Mouse (Mus musculus): ENCODE results near the gene Ednra. TPM values are rescaled to one million over a fixed set of nuclear protein-coding genes. Genes with fewer than 3 reads are reported as not detected.

Ednra gene
- polyA plus RNA-seq (2015; fragmentation: Nextera tagmentation; extraction: Ambion mirVana) = 7.1 and 7.8 TPM in 2 replicates

DNA sequence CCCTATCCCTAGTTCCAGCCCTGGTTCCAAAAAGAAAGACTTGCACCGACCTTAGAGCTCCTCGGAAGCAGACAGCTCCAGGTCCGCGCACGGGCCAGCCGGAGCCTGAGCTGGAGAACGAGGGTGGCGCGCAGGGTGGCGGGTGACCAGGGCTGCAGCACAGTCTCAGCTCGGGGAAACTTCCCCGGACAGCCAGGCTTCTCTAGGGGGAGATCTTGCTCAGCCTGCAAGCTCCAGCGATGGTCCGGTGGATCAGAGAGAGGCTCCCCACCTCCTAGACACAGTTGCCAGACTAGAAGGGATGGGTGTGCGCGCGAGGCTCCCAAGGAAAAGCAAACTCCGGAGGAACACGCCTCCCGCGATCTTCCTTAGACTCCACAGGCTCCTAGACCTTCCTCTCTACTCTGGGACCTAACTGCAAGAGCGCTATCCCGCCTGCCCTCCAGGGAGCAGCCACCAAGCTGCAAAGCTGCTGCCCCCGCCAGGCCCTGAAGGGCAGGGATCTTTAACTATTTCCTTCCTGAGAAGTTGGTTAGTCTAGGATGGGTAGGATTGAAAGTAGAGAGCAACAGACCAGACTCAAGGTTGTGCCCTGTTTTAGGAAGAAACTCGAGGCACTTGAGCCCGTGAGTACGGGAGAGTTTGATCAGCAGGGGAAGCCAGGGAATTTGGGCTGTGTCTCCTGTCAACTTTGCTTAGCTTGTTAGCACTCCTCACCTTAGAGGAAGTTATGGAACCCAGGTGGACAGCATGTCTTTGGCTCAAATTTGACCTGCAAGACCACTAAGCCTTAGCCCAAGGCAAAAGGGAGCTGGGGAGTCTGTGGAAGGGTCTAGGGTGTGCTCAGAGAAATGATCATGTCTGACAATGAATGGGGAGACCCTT, at the start of gene Ednra:
Ednra (minus strand) TSS at position 419 of the 885 bp plus-strand sequence.
- Histone ChIP-seq H3K36me3 (no peaks in the 10 kb centered on the region), H3K9ac (peak within 1 kb of the TSS; percentile 44), H3K27me3 (no peaks in the 10 kb centered on the region), H3K4me3 (peak within 1 kb of the TSS; percentile 50), H3K4me1 (replicated peaks) (peaks cover 11% of the 10 kb centered on the region), H3K27ac (replicated peaks) (peak within 1 kb of the TSS; percentile 67), H3K4me2 (peak within 1 kb of the TSS; percentile 96), H3K9me3 (no peaks in the 10 kb centered on the region)
- 1% methylated on average over 27 of the region's 27 CpGs for WGBS
- ATAC-seq (ENCODE audit: low FRiP score, low read depth) = peak; percentile 92

DNA sequence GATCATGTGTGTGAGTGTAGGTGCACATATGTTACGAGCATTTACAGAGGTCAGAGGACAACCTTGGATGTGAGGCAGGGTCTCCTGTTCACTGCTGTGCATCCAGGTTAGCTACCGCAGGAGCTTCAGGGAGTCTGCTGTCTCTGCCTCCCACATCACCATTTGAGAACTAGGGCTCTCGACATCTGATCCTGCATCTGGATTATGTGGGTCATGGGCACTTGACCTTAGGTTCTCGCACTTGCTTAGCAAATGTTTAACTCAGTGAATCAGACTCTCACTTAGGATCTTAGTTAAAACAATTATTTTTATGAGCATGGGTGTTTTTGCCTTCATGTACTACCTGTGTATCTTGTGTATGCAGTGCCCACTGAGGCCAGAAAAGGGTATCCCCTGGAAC, 49.6 kb upstream of the Ednra start:
- Histone ChIP-seq H3K4me3 (no peak overlapping the region), H3K9ac (no peak overlapping the region), H3K27me3 (no peaks in the 10 kb centered on the region), H3K4me2 (no peak overlapping the region), H3K4me1 (replicated peaks) (no peaks in the 10 kb centered on the region), H3K36me3 (no peaks in the 10 kb centered on the region), H3K9me3 (no peaks in the 10 kb centered on the region), H3K27ac (replicated peaks) (no peak overlapping the region)
- ATAC-seq (ENCODE audit: low FRiP score, low read depth) = no peak
- WGBS = 85% methylated on average over 4 of the region's 4 CpGs

DNA sequence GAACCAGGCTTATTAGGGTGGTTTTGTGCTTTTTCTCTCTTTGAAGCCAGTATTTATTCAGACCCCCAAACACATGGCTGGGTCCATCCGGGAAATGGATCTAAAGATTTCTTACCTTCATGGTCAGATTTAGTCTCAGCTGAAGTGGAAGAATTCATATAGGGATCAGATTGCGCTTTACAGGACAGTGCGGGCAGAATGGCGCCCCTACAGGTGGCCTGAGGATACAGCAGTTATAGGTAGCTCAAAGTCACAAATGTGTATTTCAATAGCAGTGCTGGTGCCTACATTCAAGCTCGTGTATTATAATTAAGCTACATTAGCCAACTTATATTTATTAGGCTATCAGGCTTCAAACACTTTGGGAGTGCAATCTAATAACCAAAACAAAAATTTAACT, 49.0 kb upstream of the Ednra start:
- Histone ChIP-seq H3K4me3 (no peak overlapping the region), H3K4me1 (replicated peaks) (no peaks in the 10 kb centered on the region), H3K36me3 (no peaks in the 10 kb centered on the region), H3K27ac (replicated peaks) (no peak overlapping the region), H3K27me3 (no peaks in the 10 kb centered on the region), H3K4me2 (no peak overlapping the region), H3K9ac (no peak overlapping the region), H3K9me3 (no peaks in the 10 kb centered on the region)
- WGBS = 72% methylated on average over 5 of the region's 5 CpGs
- ATAC-seq (ENCODE audit: low FRiP score, low read depth) = no peak

DNA sequence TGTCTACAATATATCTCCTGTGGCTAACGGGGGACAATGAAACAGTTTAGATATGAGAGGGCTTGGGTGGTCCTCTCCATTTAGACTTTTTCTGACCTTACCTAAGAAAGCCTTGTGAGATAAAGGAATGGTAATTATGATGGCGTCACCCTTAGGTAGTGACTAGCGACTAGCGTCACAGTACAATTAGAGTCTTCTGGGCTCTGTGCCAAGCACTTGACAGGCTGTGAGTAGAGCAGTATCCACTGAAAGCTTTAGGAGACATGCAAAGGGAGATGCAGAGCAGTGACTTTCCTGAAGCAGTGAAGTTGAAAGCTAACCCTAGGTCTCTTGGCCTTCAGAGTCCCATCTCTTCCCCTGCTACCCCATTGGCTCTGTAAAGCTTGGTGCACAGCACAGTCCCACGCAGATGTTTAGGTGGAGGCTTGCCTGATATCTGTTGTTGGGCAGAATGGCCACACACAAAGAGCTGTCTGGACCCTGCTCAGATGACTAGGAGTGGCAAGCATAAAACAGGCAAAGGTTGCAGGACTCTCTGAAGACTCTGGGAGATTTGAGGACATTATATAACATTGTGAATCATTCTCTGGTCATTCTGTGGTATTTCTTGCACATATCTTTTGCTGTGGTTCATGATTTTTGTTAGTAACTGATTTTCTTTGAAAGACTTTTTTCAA, 48.1 kb upstream of the Ednra start:
- Histone ChIP-seq H3K36me3 (no peaks in the 10 kb centered on the region), H3K4me1 (replicated peaks) (no peaks in the 10 kb centered on the region), H3K4me3 (no peak overlapping the region), H3K27me3 (no peaks in the 10 kb centered on the region), H3K27ac (replicated peaks) (no peak overlapping the region), H3K9me3 (no peaks in the 10 kb centered on the region), H3K9ac (no peak overlapping the region), H3K4me2 (no peak overlapping the region)
- WGBS = 44% methylated on average over 5 of the region's 5 CpGs
- 0 out of 2 replicates have a peak, but pooled peaks have one; percentile 45 for ATAC-seq (ENCODE audit: low FRiP score, low read depth)

DNA sequence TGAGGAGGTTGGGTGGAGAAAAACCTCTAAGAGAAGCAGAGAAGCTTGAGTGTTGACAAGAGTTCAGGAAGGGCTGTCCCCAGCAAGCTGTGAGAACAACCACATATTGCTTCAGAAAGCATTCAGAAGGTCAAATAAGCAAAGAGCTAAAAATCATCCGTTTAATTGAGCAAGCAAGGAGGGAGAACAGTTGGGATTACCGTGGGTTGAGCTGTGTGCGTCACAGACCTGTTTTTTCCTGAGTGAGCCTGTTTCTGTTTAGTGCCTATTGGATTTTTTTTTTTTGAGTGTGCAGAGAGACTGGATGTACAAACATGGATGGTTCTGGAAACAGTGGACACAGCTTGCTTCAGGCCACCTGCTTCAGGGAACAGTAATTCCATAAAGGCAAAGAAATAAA, 46.7 kb upstream of the Ednra start:
- Histone ChIP-seq H3K27ac (replicated peaks) (no peak overlapping the region), H3K4me2 (no peak overlapping the region), H3K4me3 (no peak overlapping the region), H3K4me1 (replicated peaks) (no peaks in the 10 kb centered on the region), H3K36me3 (no peaks in the 10 kb centered on the region), H3K27me3 (no peaks in the 10 kb centered on the region), H3K9ac (no peak overlapping the region), H3K9me3 (no peaks in the 10 kb centered on the region)
- WGBS = 72% methylated on average over 3 of the region's 3 CpGs
- no peak for ATAC-seq (ENCODE audit: low FRiP score, low read depth)

DNA sequence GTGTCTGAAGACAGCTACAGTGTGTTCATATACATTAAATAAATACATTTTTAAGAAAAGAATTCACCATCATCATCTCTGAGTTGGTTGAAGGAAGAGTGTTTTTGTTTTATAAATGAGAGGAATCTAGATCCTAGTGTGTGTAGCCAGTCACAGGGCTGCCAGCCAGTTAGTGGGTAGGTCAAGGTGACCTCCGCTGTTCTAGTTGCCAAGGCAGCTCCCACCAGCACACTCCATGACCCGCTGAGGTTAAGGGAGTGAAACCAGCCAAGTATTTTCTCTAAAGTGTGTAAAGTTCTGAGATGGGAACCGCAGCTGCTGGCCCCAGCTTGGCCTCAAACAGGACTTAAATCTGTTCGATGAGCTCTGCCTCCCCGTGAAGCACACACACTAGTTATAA, 44.7 kb upstream of the Ednra start:
- WGBS = 97% methylated on average over 5 of the region's 5 CpGs
- Histone ChIP-seq H3K4me1 (replicated peaks) (no peaks in the 10 kb centered on the region), H3K4me3 (no peak overlapping the region), H3K9me3 (no peaks in the 10 kb centered on the region), H3K27ac (replicated peaks) (no peak overlapping the region), H3K27me3 (no peaks in the 10 kb centered on the region), H3K9ac (no peak overlapping the region), H3K36me3 (no peaks in the 10 kb centered on the region), H3K4me2 (no peak overlapping the region)
- ATAC-seq (ENCODE audit: low FRiP score, low read depth) = no peak

DNA sequence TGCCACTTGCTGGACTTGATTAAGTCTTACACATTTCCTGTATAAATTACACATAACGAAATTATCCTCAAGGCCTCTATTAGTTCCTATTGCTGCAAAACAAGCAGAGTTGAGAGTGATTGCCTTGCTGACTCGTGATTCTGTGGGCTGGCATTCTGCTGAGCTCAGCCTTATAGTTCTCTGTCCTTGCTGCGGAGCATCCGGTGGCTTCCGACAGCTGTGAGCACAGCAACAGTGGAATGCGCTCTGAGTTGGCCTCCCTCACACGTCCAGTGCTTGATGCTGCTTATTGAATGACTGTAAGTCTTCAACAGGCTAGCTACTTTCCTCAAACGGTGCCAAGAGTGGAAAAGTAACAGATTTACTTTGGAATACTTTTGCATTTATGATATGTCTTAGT, 40.0 kb upstream of the Ednra start:
- H3K27me3 ChIP-seq = no peaks in the 10 kb centered on the region
- H3K4me3 ChIP-seq = no peak overlapping the region
- no peak overlapping the region for H3K4me2 ChIP-seq
- no peak overlapping the region for H3K9ac ChIP-seq
- no peak overlapping the region for H3K27ac ChIP-seq (replicated peaks)
- H3K9me3 ChIP-seq = no peaks in the 10 kb centered on the region; the same call in 1 of the 2 replicates
- no peaks in the 10 kb centered on the region for H3K36me3 ChIP-seq
- H3K4me1 ChIP-seq (replicated peaks) = no peaks in the 10 kb centered on the region
- ATAC-seq (ENCODE audit: low FRiP score, low read depth) = no peak
- 70% methylated on average over 8 of the region's 8 CpGs for WGBS

DNA sequence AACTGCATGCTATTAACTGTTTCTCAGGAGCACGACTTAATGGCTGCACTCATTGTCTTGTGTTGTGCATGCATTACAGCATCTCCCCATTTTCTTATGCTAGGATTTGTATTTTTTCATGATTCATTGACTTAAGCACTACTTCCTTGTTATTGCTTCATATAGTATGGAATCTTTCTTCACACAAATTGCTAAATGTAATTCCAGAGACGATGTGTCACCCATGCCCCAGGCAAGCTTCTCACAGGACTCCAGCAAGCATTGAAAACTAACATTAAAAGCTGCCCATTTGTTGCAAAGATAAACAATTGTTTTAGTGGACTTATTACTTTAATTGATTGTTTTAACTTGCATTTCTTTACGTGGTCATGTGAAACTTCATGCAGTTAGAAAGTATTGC, 38.7 kb upstream of the Ednra start:
- 72% methylated on average over 3 of the region's 3 CpGs for WGBS
- ATAC-seq (ENCODE audit: low FRiP score, low read depth) = no peak
- Histone ChIP-seq H3K4me1 (replicated peaks) (no peaks in the 10 kb centered on the region), H3K4me2 (no peak overlapping the region), H3K9me3 (no peaks in the 10 kb centered on the region; the same call in 1 of the 2 replicates), H3K36me3 (no peaks in the 10 kb centered on the region), H3K4me3 (no peak overlapping the region), H3K9ac (no peak overlapping the region), H3K27ac (replicated peaks) (no peak overlapping the region), H3K27me3 (no peaks in the 10 kb centered on the region)

DNA sequence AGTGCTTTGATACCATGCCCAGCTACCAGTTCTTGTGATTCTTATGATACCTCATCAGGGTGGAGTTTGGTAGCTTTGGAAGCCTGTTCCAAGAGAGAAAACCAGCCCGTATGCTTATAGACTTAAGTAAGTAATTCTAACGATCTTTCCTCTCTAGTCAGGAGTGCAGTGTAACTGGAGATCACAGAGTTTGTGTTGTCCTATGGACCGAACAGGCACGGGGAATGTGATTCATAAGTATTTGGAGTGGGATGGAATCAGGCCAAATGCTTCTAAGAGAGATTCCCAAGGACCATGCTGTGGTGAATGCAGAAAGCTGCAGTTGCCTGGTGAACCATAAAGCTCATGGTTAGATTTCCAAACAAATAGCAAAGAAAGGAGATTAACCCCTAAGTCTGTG, 31.2 kb upstream of the Ednra start:
- Histone ChIP-seq H3K4me1 (replicated peaks) (no peaks in the 10 kb centered on the region), H3K27ac (replicated peaks) (no peak overlapping the region), H3K36me3 (no peaks in the 10 kb centered on the region), H3K27me3 (no peaks in the 10 kb centered on the region), H3K4me2 (no peak overlapping the region), H3K9ac (no peak overlapping the region), H3K4me3 (no peak overlapping the region), H3K9me3 (no peaks in the 10 kb centered on the region)
- 64% methylated on average over 4 of the region's 4 CpGs for WGBS
- ATAC-seq (ENCODE audit: low FRiP score, low read depth) = no peak

DNA sequence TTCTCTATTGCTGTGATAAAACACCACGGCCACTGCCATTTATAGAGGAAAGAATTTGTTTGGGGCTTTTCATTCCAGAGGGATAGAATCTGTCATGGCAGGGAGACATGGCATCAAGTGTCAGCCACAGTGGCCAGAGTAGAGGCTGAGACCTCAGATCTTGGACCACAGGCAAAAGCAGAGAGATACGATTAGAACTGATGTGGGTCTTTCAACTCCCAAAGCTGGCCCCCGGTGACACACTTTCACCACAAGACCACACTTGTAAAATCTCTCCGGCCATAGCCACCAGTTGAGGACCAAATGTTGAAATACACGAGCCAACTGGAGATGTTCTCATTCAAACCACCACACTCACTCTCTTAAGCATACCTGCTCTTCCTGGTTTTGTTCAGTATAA, 29.5 kb upstream of the Ednra start:
- H3K4me2 ChIP-seq = no peak overlapping the region
- no peak overlapping the region for H3K27ac ChIP-seq (replicated peaks)
- H3K9me3 ChIP-seq = no peaks in the 10 kb centered on the region
- no peaks in the 10 kb centered on the region for H3K27me3 ChIP-seq
- no peaks in the 10 kb centered on the region for H3K36me3 ChIP-seq
- no peak overlapping the region for H3K4me3 ChIP-seq
- H3K9ac ChIP-seq = no peak overlapping the region
- no peaks in the 10 kb centered on the region for H3K4me1 ChIP-seq (replicated peaks)
- ATAC-seq (ENCODE audit: low FRiP score, low read depth) = no peak
- WGBS = 93% methylated on average over 5 of the region's 5 CpGs

DNA sequence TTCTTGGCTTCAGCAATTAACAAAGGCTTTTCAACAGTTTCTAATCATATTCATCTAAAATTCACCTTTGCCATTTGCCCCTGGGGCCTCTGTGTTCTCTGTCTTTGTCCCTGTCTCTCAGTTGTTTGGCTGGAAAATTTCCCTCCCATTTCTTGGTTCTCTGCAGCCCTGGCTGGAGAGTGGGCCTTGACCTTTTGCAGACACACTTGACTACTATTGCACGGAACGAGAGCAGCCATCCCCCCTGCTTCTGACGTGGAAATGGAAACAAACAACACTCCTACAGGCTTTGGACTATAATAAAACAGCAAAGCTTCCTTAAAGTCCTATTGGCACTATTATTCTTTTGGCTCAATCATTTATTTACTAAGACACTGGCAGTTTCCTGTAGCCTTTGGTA, 27.8 kb upstream of the Ednra start:
- no peak for ATAC-seq (ENCODE audit: low FRiP score, low read depth)
- Histone ChIP-seq H3K36me3 (no peaks in the 10 kb centered on the region), H3K4me3 (no peak overlapping the region), H3K27ac (replicated peaks) (no peak overlapping the region), H3K9me3 (no peaks in the 10 kb centered on the region), H3K9ac (no peak overlapping the region), H3K27me3 (no peaks in the 10 kb centered on the region), H3K4me2 (no peak overlapping the region), H3K4me1 (replicated peaks) (no peaks in the 10 kb centered on the region)
- WGBS = 62% methylated on average over 3 of the region's 3 CpGs

DNA sequence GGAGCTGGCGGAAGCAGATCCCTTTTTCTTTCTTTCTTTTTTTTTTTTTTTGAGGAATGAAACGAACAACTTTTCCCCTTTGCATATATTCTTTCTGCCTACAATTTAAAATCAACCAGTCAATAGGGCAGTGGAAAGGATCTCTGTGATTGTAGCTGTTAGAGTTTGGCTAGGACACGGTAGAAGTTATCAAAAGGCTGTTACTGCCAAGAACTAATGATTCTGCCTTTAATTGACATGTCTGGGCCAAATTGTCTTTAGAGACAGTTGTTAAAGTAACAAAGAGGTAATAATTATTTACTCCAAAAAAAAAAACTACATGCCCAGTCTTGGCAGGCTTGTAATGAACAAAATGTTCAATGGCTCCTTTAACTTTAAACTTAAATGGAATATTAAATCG, 26.1 kb upstream of the Ednra start:
- H3K4me1 ChIP-seq (replicated peaks) = no peaks in the 10 kb centered on the region
- H3K4me2 ChIP-seq = no peak overlapping the region
- no peaks in the 10 kb centered on the region for H3K27me3 ChIP-seq
- no peak overlapping the region for H3K9ac ChIP-seq
- WGBS = 67% methylated on average over 4 of the region's 4 CpGs
- no peak overlapping the region for H3K4me3 ChIP-seq
- no peak for ATAC-seq (ENCODE audit: low FRiP score, low read depth)
- H3K27ac ChIP-seq (replicated peaks) = no peak overlapping the region
- no peaks in the 10 kb centered on the region for H3K9me3 ChIP-seq
- H3K36me3 ChIP-seq = no peaks in the 10 kb centered on the region
